Mouse (Mus musculus) ES-Bruce4 (cell line): ENCODE measurements around the gene Gm11938. TPM values are rescaled to one million over a fixed set of nuclear protein-coding genes. Genes with fewer than 3 reads are reported as not detected.

ENCODE experiments used
- H3K27ac ChIP-seq: 2 replicates; pipeline ENCODE4 v1.5.1; 2012; ENCODE audit warnings: low read length, inconsistent platforms; ENCODE audit not compliant: insufficient read depth
- H3K27me3 ChIP-seq: 2 replicates; pipeline ENCODE4 v1.6.1; 2012; ENCODE audit warnings: mild to moderate bottlenecking, low read length, inconsistent platforms; ENCODE audit not compliant: control insufficient read depth, poor library complexity, insufficient read depth, severe bottlenecking
- H3K36me3 ChIP-seq: 2 replicates; pipeline ENCODE4 v1.6.1; 2012; ENCODE audit warnings: inconsistent platforms, mild to moderate bottlenecking, low read length, moderate library complexity; ENCODE audit not compliant: control insufficient read depth, poor library complexity, insufficient read depth, severe bottlenecking
- H3K4me1 ChIP-seq: one replicate; pipeline ENCODE4 v1.8.1; 2011; ENCODE audit warnings: low read length; ENCODE audit not compliant: control insufficient read depth, insufficient read depth
- H3K4me3 ChIP-seq: 2 replicates; pipeline ENCODE4 v1.5.1; 2011; ENCODE audit warnings: low read depth, mild to moderate bottlenecking, low read length
- H3K9ac ChIP-seq: 2 replicates; pipeline ENCODE4 v1.6.1; 2012; ENCODE audit warnings: low read depth, mild to moderate bottlenecking, inconsistent platforms; ENCODE audit not compliant: poor library complexity, severe bottlenecking
- H3K9me3 ChIP-seq: replicated peaks from 2 replicates; pipeline ENCODE4 v1.6.1; 2012; ENCODE audit warnings: mild to moderate bottlenecking, low read length, inconsistent platforms; ENCODE audit not compliant: control insufficient read depth, poor library complexity, insufficient read depth, severe bottlenecking
- CTCF ChIP-seq: IDR thresholded peaks from one replicate; pipeline ENCODE4 v1.8.1; 2011; ENCODE audit warnings: low read depth, low read length
- EP300 ChIP-seq: IDR thresholded peaks from 2 replicates; pipeline ENCODE4 v1.6.1; 2011; ENCODE audit warnings: low read depth, low read length; ENCODE audit not compliant: insufficient read depth
- POLR2A ChIP-seq: IDR thresholded peaks from one replicate; pipeline ENCODE4 v1.8.1; 2011; ENCODE audit warnings: low read length; ENCODE audit not compliant: insufficient read depth
- polyA plus RNA-seq: library from polyadenylated mRNA; stranded (reverse); fragments of >200 nt; gene quantifications from 2 replicates; pipeline ENCODE4 v1.2.4, GENCODE M21; 2011; ENCODE audit warnings: low read depth; ENCODE audit not compliant: missing spikeins, insufficient read depth, insufficient read length

Gene Gm11938
- polyA plus RNA-seq, 1 experiment = not detected

- no peaks in the 10 kb centered on the region for H3K4me1 ChIP-seq
- H3K9me3 ChIP-seq = no peaks in the 10 kb centered on the region
- no peak within 1 kb of the TSS for H3K9ac ChIP-seq
- no peaks in the 10 kb centered on the region for H3K27me3 ChIP-seq
- H3K27ac ChIP-seq = no peak within 1 kb of the TSS
- no peak for TF ChIP-seq EP300
- no peak for TF ChIP-seq CTCF
- TF ChIP-seq POLR2A = no peak
- H3K4me3 ChIP-seq = no peak within 1 kb of the TSS
- H3K36me3 ChIP-seq = no peaks in the 10 kb centered on the region
Measured at GRCm38 (mm10) chr11:99566530-99566929, 36.6 kb downstream of the Gm11938 start, which contains the start of gene Krtap3-1. Gene Krtap3-1 (minus strand): TSS chr11:99566630.

GRCm38 (mm10) chr11:99562580-99562979, 40.5 kb downstream of the Gm11938 start:
- H3K27ac ChIP-seq = no peak overlapping the region
- TF ChIP-seq POLR2A (no peak), CTCF (no peak), EP300 (no peak)

GRCm38 (mm10) chr11:99559366-99559765, 43.7 kb downstream of the Gm11938 start, which contains the start of gene Gm11939:
Gene Gm11939 (minus strand): TSS chr11:99559466.
- Histone ChIP-seq H3K9ac (no peak within 1 kb of the TSS), H3K9me3 (no peaks in the 10 kb centered on the region), H3K27me3 (no peaks in the 10 kb centered on the region), H3K36me3 (no peaks in the 10 kb centered on the region), H3K4me1 (no peaks in the 10 kb centered on the region), H3K4me3 (no peak within 1 kb of the TSS), H3K27ac (no peak within 1 kb of the TSS)
- no peak for TF ChIP-seq EP300
- no peak for TF ChIP-seq CTCF
- no peak for TF ChIP-seq POLR2A

More at GRCm38 (mm10) chr11:99562580-99562979, 40.5 kb downstream of the Gm11938 start:
- H3K36me3 ChIP-seq = no peaks in the 10 kb centered on the region
- no peaks in the 10 kb centered on the region for H3K4me1 ChIP-seq
- H3K27me3 ChIP-seq = no peaks in the 10 kb centered on the region
- no peaks in the 10 kb centered on the region for H3K9me3 ChIP-seq
- H3K4me3 ChIP-seq = no peak overlapping the region
- no peak overlapping the region for H3K9ac ChIP-seq

DNA sequence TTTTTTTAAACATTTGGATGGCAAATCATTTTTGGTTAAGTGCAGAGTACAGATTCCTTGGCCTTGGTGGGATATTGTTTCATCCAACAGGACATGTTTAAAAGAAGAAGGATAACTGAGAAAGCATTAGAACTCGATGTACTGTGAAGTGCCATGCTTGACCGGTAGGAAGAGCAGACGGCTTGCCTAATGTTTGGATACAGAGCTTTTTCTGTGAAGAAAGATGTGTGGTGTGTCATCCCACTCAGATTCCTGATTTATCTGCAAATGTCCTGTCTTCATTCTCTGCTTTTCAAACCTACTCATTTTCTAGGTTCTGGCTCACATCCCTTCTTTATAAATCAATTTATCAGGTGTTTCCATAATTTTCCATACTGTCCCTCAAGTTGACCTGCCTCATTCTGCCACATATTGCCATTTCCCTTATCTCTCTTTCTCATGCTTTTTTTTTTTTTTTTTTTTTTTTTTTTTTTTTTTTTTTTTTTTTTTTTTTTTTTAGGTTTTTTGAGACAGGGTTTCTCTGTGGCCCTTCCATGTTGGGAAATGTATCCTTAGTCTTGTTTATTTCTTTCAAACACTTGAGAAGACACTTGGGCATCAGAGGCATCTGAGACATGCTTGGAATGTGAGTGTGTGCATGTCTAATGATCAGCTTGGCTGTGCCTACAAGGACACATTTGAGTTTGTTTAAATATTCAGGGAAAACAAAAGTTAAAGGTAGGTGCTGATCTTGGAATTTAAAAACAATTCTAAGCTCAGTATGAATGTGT, 44.9 kb downstream of the Gm11938 start:
- Histone ChIP-seq H3K27me3 (no peaks in the 10 kb centered on the region), H3K27ac (no peak overlapping the region), H3K4me3 (no peak overlapping the region), H3K36me3 (no peaks in the 10 kb centered on the region), H3K9ac (no peak overlapping the region), H3K9me3 (no peaks in the 10 kb centered on the region), H3K4me1 (no peaks in the 10 kb centered on the region)
- TF ChIP-seq CTCF (no peak), EP300 (no peak), POLR2A (no peak)

DNA sequence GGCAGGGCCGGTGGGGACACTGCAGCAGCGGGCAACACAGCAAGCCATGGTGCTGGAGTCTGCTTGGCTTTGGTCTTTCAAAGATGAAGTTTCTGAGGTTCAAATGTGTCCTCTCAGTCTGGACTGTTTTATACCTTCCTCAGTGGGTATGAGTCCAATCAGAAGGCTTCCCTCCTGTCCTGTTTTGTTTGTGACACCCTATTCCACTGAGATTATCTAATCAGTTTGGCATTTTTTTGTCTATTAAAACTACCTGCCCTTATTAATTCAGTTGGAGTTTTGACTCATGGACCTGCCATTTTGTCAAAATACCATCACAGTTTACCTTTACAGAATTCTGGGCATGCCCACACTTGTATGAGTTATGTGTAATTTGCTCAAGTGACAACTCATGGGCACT, 46.4 kb downstream of the Gm11938 start, which contains the start of gene Krtap3-2:
Krtap3-2 (minus strand) TSS at position 101 of the 400 bp plus-strand sequence.
- no peaks in the 10 kb centered on the region for H3K27me3 ChIP-seq
- no peak within 1 kb of the TSS for H3K9ac ChIP-seq
- H3K27ac ChIP-seq = no peak within 1 kb of the TSS
- no peaks in the 10 kb centered on the region for H3K9me3 ChIP-seq
- no peaks in the 10 kb centered on the region for H3K36me3 ChIP-seq
- no peaks in the 10 kb centered on the region for H3K4me1 ChIP-seq
- H3K4me3 ChIP-seq = no peak within 1 kb of the TSS
- TF ChIP-seq CTCF = no peak
- no peak for TF ChIP-seq POLR2A
- no peak for TF ChIP-seq EP300

- no peaks in the 10 kb centered on the region for H3K4me1 ChIP-seq
- no peaks in the 10 kb centered on the region for H3K36me3 ChIP-seq
- no peaks in the 10 kb centered on the region for H3K9me3 ChIP-seq
- no peak overlapping the region for H3K27ac ChIP-seq
- no peaks in the 10 kb centered on the region for H3K27me3 ChIP-seq
- H3K4me3 ChIP-seq = no peak overlapping the region
- TF ChIP-seq POLR2A (no peak), CTCF (no peak), EP300 (no peak)
- no peak overlapping the region for H3K9ac ChIP-seq
Measured at GRCm38 (mm10) chr11:99556195-99556594, 46.9 kb downstream of the Gm11938 start.

Other genes with a start within 250 kb of the Gm11938 start
- gene Krt28, start 228.4 kb downstream of the Gm11938 start, polyA plus RNA-seq = not detected in 2 replicates
- gene Krt10, start 213.9 kb downstream of the Gm11938 start, polyA plus RNA-seq = 4.1 and 7.1 TPM in 2 replicates
- gene Krt12, start 181.0 kb downstream of the Gm11938 start, polyA plus RNA-seq = not detected in 2 replicates
- 1.7 and 2.2 TPM in 2 replicates for gene Krt20, start 165.2 kb downstream of the Gm11938 start, polyA plus RNA-seq
- not detected in 2 replicates for gene Krt23, start 110.2 kb downstream of the Gm11938 start, polyA plus RNA-seq
- not detected in 2 replicates for gene Krt39, start 82.0 kb downstream of the Gm11938 start, polyA plus RNA-seq
- not detected in 2 replicates for gene Krt40, start 60.1 kb downstream of the Gm11938 start, polyA plus RNA-seq
- gene Krtap3-3, start 52.4 kb downstream of the Gm11938 start, polyA plus RNA-seq = not detected in 2 replicates
- gene Krtap3-2, start 46.5 kb downstream of the Gm11938 start, polyA plus RNA-seq = not detected in 2 replicates
- gene Gm11939, start 43.8 kb downstream of the Gm11938 start, polyA plus RNA-seq = not detected in 2 replicates
- not detected in 2 replicates for gene Krtap3-1, start 36.7 kb downstream of the Gm11938 start, polyA plus RNA-seq
- not detected in 2 replicates for gene Krtap1-5, start 22.3 kb downstream of the Gm11938 start, polyA plus RNA-seq
- not detected in 2 replicates for gene Krtap1-4, start 19.7 kb downstream of the Gm11938 start, polyA plus RNA-seq
- gene Krtap1-3, start 12.0 kb downstream of the Gm11938 start, polyA plus RNA-seq = not detected in 2 replicates
- gene Krtap9-3, start 5.2 kb downstream of the Gm11938 start, polyA plus RNA-seq = not detected in 2 replicates
- not detected in 2 replicates for gene Gm11937, start 6.9 kb upstream of the Gm11938 start, polyA plus RNA-seq
- gene Krtap2-4, start 11.5 kb upstream of the Gm11938 start, polyA plus RNA-seq = not detected in 2 replicates
- gene Gm11562, start 17.1 kb upstream of the Gm11938 start, polyA plus RNA-seq = not detected in 2 replicates
- gene Krtap4-1, start 24.9 kb upstream of the Gm11938 start, polyA plus RNA-seq = not detected in 2 replicates
- gene Krtap4-2, start 31.8 kb upstream of the Gm11938 start, polyA plus RNA-seq = not detected in 2 replicates
- not detected in 2 replicates for gene Krtap4-7, start 40.8 kb upstream of the Gm11938 start, polyA plus RNA-seq
- not detected in 2 replicates for gene Gm11555, start 46.9 kb upstream of the Gm11938 start, polyA plus RNA-seq
- gene Gm11563, start 55.7 kb upstream of the Gm11938 start, polyA plus RNA-seq = not detected in 2 replicates
- not detected in 2 replicates for gene Krtap4-6, start 62.7 kb upstream of the Gm11938 start, polyA plus RNA-seq
- not detected in 2 replicates for gene Gm14190, start 87.4 kb upstream of the Gm11938 start, polyA plus RNA-seq
- gene Gm14180, start 131.0 kb upstream of the Gm11938 start, polyA plus RNA-seq = not detected in 2 replicates
- not detected in 2 replicates for gene Gm11595, start 169.6 kb upstream of the Gm11938 start, polyA plus RNA-seq
- gene Krtap4-8, start 177.4 kb upstream of the Gm11938 start, polyA plus RNA-seq = not detected in 2 replicates
- gene Krtap4-9, start 181.9 kb upstream of the Gm11938 start, polyA plus RNA-seq = not detected in 2 replicates
- gene Gm11596, start 190.2 kb upstream of the Gm11938 start, polyA plus RNA-seq = not detected in 2 replicates
- not detected in 2 replicates for gene Gm11569, start 195.6 kb upstream of the Gm11938 start, polyA plus RNA-seq
- not detected in 2 replicates for gene Gm11554, start 201.1 kb upstream of the Gm11938 start, polyA plus RNA-seq
- not detected in 2 replicates for gene Krtap4-13, start 206.6 kb upstream of the Gm11938 start, polyA plus RNA-seq
- not detected in 2 replicates for gene Gm11564, start 212.4 kb upstream of the Gm11938 start, polyA plus RNA-seq
- not detected in 2 replicates for gene 2300003K06Rik, start 234.8 kb upstream of the Gm11938 start, polyA plus RNA-seq
- gene Krtap4-16, start 248.3 kb upstream of the Gm11938 start, polyA plus RNA-seq = not detected in 2 replicates